Mouse (Mus musculus) liver, postnatal 0 days (tissue): ENCODE measurements around the gene Nup160. TPM values are rescaled to one million over a fixed set of nuclear protein-coding genes. Genes with fewer than 3 reads are reported as not detected.

ENCODE experiments used
- ATAC-seq: fragments of 200-750 bp; cut with Nextera tagmentation; 2 replicates; pipeline ENCODE4 v1.8.0; 2017; ENCODE audit warnings: mild to moderate bottlenecking, moderate library complexity
- DNase-seq: peaks from one replicate; pipeline ENCODE4 v3.0.0-alpha.2; 2016
- H3K27ac ChIP-seq: fragments of 300-500 bp; sonication (generic); 2 replicates; pipeline ENCODE4 v1.5.1; 2014; ENCODE audit warnings: antibody characterized with exemption, moderate library complexity, mild to moderate bottlenecking, low read depth
- H3K27me3 ChIP-seq: fragments of 300-500 bp; sonication (generic); 2 replicates; pipeline ENCODE4 v1.6.1; 2014; ENCODE audit warnings: low read length, control low read depth, mixed read lengths; ENCODE audit not compliant: insufficient read depth
- H3K36me3 ChIP-seq: fragments of 300-500 bp; sonication (generic); replicated peaks from 2 replicates; pipeline ENCODE4 v1.6.1; 2014; ENCODE audit warnings: mild to moderate bottlenecking, control low read depth, low read length, moderate library complexity, mixed read lengths; ENCODE audit not compliant: insufficient read depth
- H3K4me1 ChIP-seq: fragments of 300-500 bp; sonication (generic); 2 replicates; pipeline ENCODE4 v1.6.1; 2014; ENCODE audit warnings: antibody characterized with exemption, mild to moderate bottlenecking, control low read depth; ENCODE audit not compliant: insufficient read depth
- H3K4me2 ChIP-seq: fragments of 300-500 bp; sonication (generic); 2 replicates; pipeline ENCODE4 v1.6.1; 2014; ENCODE audit warnings: low read depth, mild to moderate bottlenecking, low read length, moderate library complexity, mixed read lengths
- H3K4me3 ChIP-seq: fragments of 300-500 bp; sonication (generic); 2 replicates; pipeline ENCODE4 v1.5.1; 2014; ENCODE audit warnings: low read depth, low read length
- H3K9ac ChIP-seq: fragments of 300-500 bp; sonication (generic); replicated peaks from 2 replicates; pipeline ENCODE4 v1.6.1; 2014; ENCODE audit warnings: mild to moderate bottlenecking, moderate library complexity
- H3K9me3 ChIP-seq: fragments of 300-500 bp; sonication (generic); 2 replicates; pipeline ENCODE4 v1.6.1; 2016; ENCODE audit warnings: mild to moderate bottlenecking, control low read depth, low read length, mixed read lengths
- CTCF ChIP-seq: sonication (generic); IDR thresholded peaks from 2 replicates; pipeline ENCODE4 v1.5.1; 2016; ENCODE audit warnings: antibody characterized with exemption, low read depth
- EP300 ChIP-seq: IDR thresholded peaks from 2 replicates; pipeline ENCODE4 v1.6.1; 2016; ENCODE audit warnings: antibody characterized with exemption, low read depth, mild to moderate bottlenecking
- WGBS: fragments of 180-500 bp; shearing (Covaris S2); extraction: QIAGEN DNeasy Blood & Tissue Kit; methylation state at CpG from one replicate; pipeline ENCODE4 v1.1.7; 2014; ENCODE audit not compliant: insufficient replicate concordance; 5-methylcytosine and 5-hydroxymethylcytosine counted together
- polyA plus RNA-seq: library from polyadenylated mRNA; unstranded; fragments of >200 nt; fragmentation: Nextera tagmentation; extraction: Ambion mirVana; gene quantifications from 2 replicates; pipeline ENCODE4 v1.2.1, GENCODE M21; 2015

Nup160 gene
- polyA plus RNA-seq, 1 experiment from 2014 or later, result 10.2 TPM

GRCm38 (mm10) chr2:90765123-90765522 lies 88.1 kb downstream of the Nup160 start:
- H3K27ac ChIP-seq, result no peak overlapping the region
- H3K36me3 ChIP-seq, result peaks cover 82% of the 10 kb centered on the region
- no peak overlapping the region for H3K4me2 ChIP-seq
- no peak overlapping the region for H3K4me3 ChIP-seq
- no peaks in the 10 kb centered on the region for H3K4me1 ChIP-seq
- H3K27me3 ChIP-seq, result no peaks in the 10 kb centered on the region
- no peak overlapping the region for H3K9ac ChIP-seq
- WGBS, result 90% methylated on average over 3 of the region's 3 CpGs
- H3K9me3 ChIP-seq, result no peaks in the 10 kb centered on the region
- no peak for DNase-seq
- TF ChIP-seq EP300 (no peak), CTCF (no peak)
- ATAC-seq, result no peak

DNA sequence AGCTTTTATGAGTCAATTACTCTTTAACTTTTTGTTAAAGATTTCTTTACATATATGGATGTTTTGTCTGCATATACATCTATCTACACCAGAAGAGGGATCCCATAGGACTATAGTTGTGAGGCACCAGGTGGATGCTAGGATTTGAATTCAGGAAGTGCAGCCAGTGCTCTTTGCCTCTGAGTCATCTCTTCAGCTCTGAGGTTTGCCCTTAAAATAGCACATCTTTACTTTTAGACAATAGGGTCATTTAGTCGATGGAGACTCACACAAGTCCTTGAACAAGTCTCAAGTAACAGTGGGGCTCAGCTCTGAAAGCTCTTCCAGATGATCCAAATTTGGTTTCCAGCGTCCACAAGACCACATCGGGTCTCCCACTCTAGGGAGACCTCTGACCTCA lies 104.3 kb downstream of the Nup160 start:
- Histone ChIP-seq H3K27ac (no peak overlapping the region), H3K9ac (no peak overlapping the region), H3K9me3 (no peaks in the 10 kb centered on the region), H3K4me2 (no peak overlapping the region), H3K4me3 (no peak overlapping the region), H3K4me1 (peaks cover 4% of the 10 kb centered on the region; the same call in 1 of the 2 replicates), H3K27me3 (peaks cover 6% of the 10 kb centered on the region; the same call in 1 of the 2 replicates), H3K36me3 (peaks cover 40% of the 10 kb centered on the region)
- no peak for ATAC-seq
- 43% methylated on average over 3 of the region's 3 CpGs for WGBS
- DNase-seq, result no peak
- TF ChIP-seq CTCF, result no peak
- TF ChIP-seq EP300, result no peak

DNA sequence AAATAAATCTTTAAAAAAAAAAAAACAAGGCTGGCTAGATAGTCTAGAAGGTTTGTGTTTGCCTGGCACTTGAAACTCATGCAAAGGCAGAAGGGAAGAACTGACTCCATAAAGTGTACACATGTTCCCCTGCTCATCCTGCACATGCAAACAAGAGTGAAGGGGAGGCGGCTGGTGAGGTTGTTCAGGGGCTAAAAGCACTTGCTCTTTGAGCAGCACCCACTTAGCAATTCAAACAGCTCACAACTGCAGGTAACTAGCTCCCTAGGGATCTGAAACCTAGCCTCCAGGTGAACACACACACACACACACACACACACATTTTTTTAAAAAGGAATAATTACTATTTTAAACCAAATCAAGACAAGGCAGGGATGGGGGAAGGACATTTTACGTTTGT lies 104.9 kb downstream of the Nup160 start:
- Histone ChIP-seq H3K27me3 (peaks cover 6% of the 10 kb centered on the region; the same call in 1 of the 2 replicates), H3K27ac (no peak overlapping the region), H3K4me3 (no peak overlapping the region), H3K4me1 (peaks cover 4% of the 10 kb centered on the region; the same call in 1 of the 2 replicates), H3K9me3 (no peaks in the 10 kb centered on the region), H3K9ac (no peak overlapping the region), H3K36me3 (peaks cover 35% of the 10 kb centered on the region), H3K4me2 (peak overlapping the region; percentile 78; the same call in 1 of the 2 replicates)
- 52% methylated on average over 2 of the region's 2 CpGs for WGBS
- ATAC-seq (no peak), DNase-seq (no peak)
- TF ChIP-seq EP300 (no peak), CTCF (no peak)

GRCm38 (mm10) chr2:90782458-90782857 lies 105.4 kb downstream of the Nup160 start, which contains the start of gene Agbl2:
TSS of gene Agbl2 (plus strand) at chr2:90782727.
- H3K4me2 ChIP-seq, result peak within 1 kb of the TSS; percentile 78
- peaks cover 30% of the 10 kb centered on the region for H3K36me3 ChIP-seq
- no peak for TF ChIP-seq CTCF
- H3K9me3 ChIP-seq, result no peaks in the 10 kb centered on the region
- ATAC-seq (peak; percentile 3; the same call in 1 of the 2 replicates), DNase-seq (peak; percentile 18)
- H3K4me1 ChIP-seq, result peaks cover 4% of the 10 kb centered on the region; the same call in 1 of the 2 replicates
- H3K4me3 ChIP-seq, result peak within 1 kb of the TSS; percentile 52
- WGBS, result 7% methylated on average over 11 of the region's 11 CpGs
- peak within 1 kb of the TSS; percentile 44 for H3K9ac ChIP-seq
- no peak within 1 kb of the TSS for H3K27ac ChIP-seq
- H3K27me3 ChIP-seq, result peaks cover 6% of the 10 kb centered on the region; the same call in 1 of the 2 replicates

DNA sequence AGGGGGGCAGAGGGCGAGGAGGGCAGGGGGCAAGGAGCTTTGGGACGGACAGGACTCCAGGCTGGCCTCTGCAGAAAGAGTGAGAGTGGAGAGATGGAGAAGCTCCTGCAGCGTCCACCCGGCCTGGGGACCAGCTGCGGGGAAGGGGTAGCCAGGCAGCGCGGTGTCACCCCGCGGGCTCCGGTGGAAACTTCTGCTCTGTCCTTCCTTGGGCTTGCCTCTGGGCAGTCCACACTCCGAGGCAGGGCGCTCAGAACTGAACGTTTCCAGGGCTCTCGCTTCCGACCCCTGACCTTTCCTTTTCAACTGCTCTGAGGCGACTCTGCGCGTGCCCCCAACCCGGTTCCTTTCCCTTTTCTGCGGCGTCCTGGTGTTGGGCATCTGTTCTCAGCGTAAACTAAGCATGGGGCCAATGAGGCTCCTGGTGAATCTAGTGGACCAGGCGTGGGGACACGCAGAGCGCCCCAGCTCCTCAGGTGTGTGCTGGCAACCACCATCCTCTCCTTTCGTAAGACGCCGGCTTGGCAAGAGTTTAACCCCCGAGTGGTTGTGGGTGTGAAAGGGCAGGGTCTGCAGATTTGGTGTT lies 106.0 kb downstream of the Nup160 start:
- peak; percentile 21 for DNase-seq
- H3K4me3 ChIP-seq, result peak overlapping the region; percentile 52
- TF ChIP-seq EP300 (no peak), CTCF (no peak)
- peaks cover 6% of the 10 kb centered on the region; the same call in 1 of the 2 replicates for H3K27me3 ChIP-seq
- no peaks in the 10 kb centered on the region for H3K9me3 ChIP-seq
- no peak overlapping the region for H3K27ac ChIP-seq
- WGBS, result 3% methylated on average over 27 of the region's 29 CpGs
- H3K36me3 ChIP-seq, result peaks cover 25% of the 10 kb centered on the region
- peak overlapping the region; percentile 44 for H3K9ac ChIP-seq
- ATAC-seq, result peak; percentile 35; the same call in 1 of the 2 replicates
- peak overlapping the region; percentile 78 for H3K4me2 ChIP-seq
- H3K4me1 ChIP-seq, result peaks cover 4% of the 10 kb centered on the region; the same call in 1 of the 2 replicates

Other genes with a start within 250 kb of the Nup160 start
- gene Ptprj, start 96.6 kb upstream of the Nup160 start, polyA plus RNA-seq, result 2.7 and 2.8 TPM in 2 replicates
- 12.7 and 16.8 TPM in 2 replicates for gene Fnbp4, start 68.2 kb downstream of the Nup160 start, polyA plus RNA-seq
- gene Agbl2, start 105.5 kb downstream of the Nup160 start, polyA plus RNA-seq, result 0.06 TPM in 1 of 2 replicates, not detected in the other
- 182 and 184 TPM in 2 replicates for gene Mtch2, start 169.9 kb downstream of the Nup160 start, polyA plus RNA-seq
- gene C1qtnf4, start 208.6 kb downstream of the Nup160 start, polyA plus RNA-seq, result 2.9 and 3.1 TPM in 2 replicates
- gene Kbtbd4, start 227.5 kb downstream of the Nup160 start, polyA plus RNA-seq, result 8.7 and 9.8 TPM in 2 replicates
- gene Ndufs3, start 227.6 kb downstream of the Nup160 start, polyA plus RNA-seq, result 196 and 199 TPM in 2 replicates